Mouse (Mus musculus) frontal cortex, postnatal 10 days (tissue): ENCODE results near the gene Gpsm1.

Experiments used
- DNase-seq, 2 experiments: peaks; one replicate each; pipeline ENCODE4 v3.0.0; 2022; ENCODE audit warnings: low spot score in 2 of 2, mixed read lengths in 1 of 2

Gpsm1 gene

GRCm38 (mm10) chr2:26339204-26339551 lies 23.9 kb downstream of the Gpsm1 start:
- DNase-seq = no peak

- DNase-seq = no peak
Measured at GRCm38 (mm10) chr2:26341510-26341981, 26.2 kb downstream of the Gpsm1 start.

GRCm38 (mm10) chr2:26342044-26342443 lies 26.7 kb downstream of the Gpsm1 start:
- DNase-seq = peak; percentile 42 to 76

- no peak for DNase-seq
Measured at GRCm38 (mm10) chr2:26342609-26343490, 27.5 kb downstream of the Gpsm1 start.

GRCm38 (mm10) chr2:26348241-26348640 lies 32.9 kb downstream of the Gpsm1 start:
- no peak for DNase-seq

- peak; percentile 86 to 93 for DNase-seq
Measured at GRCm38 (mm10) chr2:26351358-26352290, 36.3 kb downstream of the Gpsm1 start, which contains the start of gene Dnlz. TSS of gene Dnlz (minus strand) at chr2:26352110.

GRCm38 (mm10) chr2:26352291-26352910 lies 37.1 kb downstream of the Gpsm1 start:
- peak in 1 of 2 experiments; percentile 52 for DNase-seq

- no peak for DNase-seq
Measured at GRCm38 (mm10) chr2:26353066-26353980, 38.0 kb downstream of the Gpsm1 start.

GRCm38 (mm10) chr2:26354401-26354800 lies 39.1 kb downstream of the Gpsm1 start:
- no peak for DNase-seq

- no peak for DNase-seq
Measured at GRCm38 (mm10) chr2:26356231-26356630, 40.9 kb downstream of the Gpsm1 start.

- no peak for DNase-seq
Measured at GRCm38 (mm10) chr2:26356678-26357077, 41.4 kb downstream of the Gpsm1 start.

GRCm38 (mm10) chr2:26357484-26357883 lies 42.2 kb downstream of the Gpsm1 start:
- no peak for DNase-seq

GRCm38 (mm10) chr2:26358667-26359320 lies 43.5 kb downstream of the Gpsm1 start:
- DNase-seq = peak in 1 of 2 experiments; percentile 14

GRCm38 (mm10) chr2:26359983-26360382 lies 44.7 kb downstream of the Gpsm1 start:
- DNase-seq = no peak

GRCm38 (mm10) chr2:26360772-26361171 lies 45.5 kb downstream of the Gpsm1 start, which contains the start of gene Card9:
TSS of gene Card9 (minus strand) at chr2:26360918.
- no peak for DNase-seq

- no peak for DNase-seq
Measured at GRCm38 (mm10) chr2:26362991-26363390, 47.7 kb downstream of the Gpsm1 start.

- no peak for DNase-seq
Measured at GRCm38 (mm10) chr2:26363481-26363880, 48.2 kb downstream of the Gpsm1 start.

- no peak for DNase-seq
Measured at GRCm38 (mm10) chr2:26364738-26365465, 49.6 kb downstream of the Gpsm1 start.

- DNase-seq = no peak
Measured at GRCm38 (mm10) chr2:26367911-26368310, 52.6 kb downstream of the Gpsm1 start.
